Mouse (Mus musculus) MEL (cell line): Measurements from ENCODE around the gene Ccer1. TPM values are rescaled to one million over a fixed set of nuclear protein-coding genes. Genes with fewer than 3 reads are reported as not detected.

ENCODE experiments used
- DNase-seq: peaks from one replicate; pipeline ENCODE4 v3.0.0; 2011; ENCODE audit warnings: low read depth, low spot score
- H3K27ac ChIP-seq: 2 replicates; pipeline ENCODE4 v1.5.1; 2012; ENCODE audit warnings: low read depth, mild to moderate bottlenecking, control low read depth, low read length, moderate library complexity; ENCODE audit not compliant: control insufficient read depth
- H3K27me3 ChIP-seq, 2 experiments: fragments of 150-350 bp in 1 of 2; sonication (generic) in 1 of 2; 2 replicates each; pipeline ENCODE4 v1.6.1; 2012; ENCODE audit warnings: low read length in 2 of 2, mild to moderate bottlenecking in 2 of 2, improper control_type of control experiment in 1 of 2, moderate library complexity in 1 of 2; ENCODE audit not compliant: insufficient read depth in 2 of 2, control insufficient read depth in 1 of 2
- H3K36me3 ChIP-seq, 2 experiments: 2 replicates each; pipeline ENCODE4 v1.6.1; 2012 to 2014; ENCODE audit warnings: low read length in 2 of 2, improper control_type of control experiment in 1 of 2, inconsistent platforms in 1 of 2, mild to moderate bottlenecking in 1 of 2; ENCODE audit not compliant: insufficient read depth in 2 of 2, control insufficient read depth in 1 of 2
- H3K4me1 ChIP-seq, 2 experiments: fragments of 150-350 bp in 1 of 2; sonication (generic) in 1 of 2; 2 replicates each; pipeline ENCODE4 v1.6.1; 2012; ENCODE audit warnings: low read length in 2 of 2, improper control_type of control experiment in 1 of 2, mild to moderate bottlenecking in 1 of 2; ENCODE audit not compliant: insufficient read depth in 2 of 2, control insufficient read depth in 1 of 2
- H3K4me3 ChIP-seq, 2 experiments: fragments of 150-350 bp in 1 of 2; sonication (generic) in 1 of 2; 2 replicates each; pipeline ENCODE4 v1.5.1; 2012; ENCODE audit warnings: low read depth in 2 of 2, low read length in 2 of 2, mild to moderate bottlenecking in 2 of 2, moderate library complexity in 2 of 2, control low read depth in 1 of 2, improper control_type of control experiment in 1 of 2; ENCODE audit not compliant: control insufficient read depth in 1 of 2, insufficient read depth in 1 of 2
- H3K79me2 ChIP-seq: 2 replicates; pipeline ENCODE4 v1.6.1; 2012; ENCODE audit warnings: mild to moderate bottlenecking, low read length, moderate library complexity; ENCODE audit not compliant: control insufficient read depth, poor library complexity, insufficient read depth
- H3K9ac ChIP-seq: 2 replicates; pipeline ENCODE4 v1.6.1; 2012; ENCODE audit warnings: low read depth, mild to moderate bottlenecking, control low read depth, low read length, moderate library complexity; ENCODE audit not compliant: control insufficient read depth, poor library complexity, severe bottlenecking
- H3K9me3 ChIP-seq: fragments of 150-350 bp; sonication (generic); replicated peaks from 2 replicates; pipeline ENCODE4 v1.6.1; 2012; ENCODE audit warnings: mild to moderate bottlenecking, low read length, improper control_type of control experiment, moderate library complexity; ENCODE audit not compliant: insufficient read depth
- CHD1 ChIP-seq: IDR thresholded peaks from 2 replicates; pipeline ENCODE4 v1.6.1; 2012; ENCODE audit warnings: low read depth, mild to moderate bottlenecking, inconsistent platforms, low read length, improper control_type of control experiment
- GATA1 ChIP-seq: IDR thresholded peaks from 2 replicates; pipeline ENCODE4 v1.6.1; 2011; ENCODE audit warnings: low read depth, low read length, improper control_type of control experiment
- MAZ ChIP-seq: IDR thresholded peaks from 2 replicates; pipeline ENCODE4 v1.6.1; 2012; ENCODE audit warnings: low read depth, mild to moderate bottlenecking, inconsistent platforms, low read length, improper control_type of control experiment
- MEF2A ChIP-seq: IDR thresholded peaks from 2 replicates; pipeline ENCODE4 v1.6.1; 2014; ENCODE audit warnings: low read depth, mild to moderate bottlenecking, inconsistent platforms, low read length, improper control_type of control experiment; ENCODE audit not compliant: poor library complexity, insufficient replicate concordance, severe bottlenecking; ENCODE audit errors: extremely low read depth
- TBP ChIP-seq: IDR thresholded peaks from 2 replicates; pipeline ENCODE4 v1.8.0; 2011; ENCODE audit warnings: low read depth, low read length, improper control_type of control experiment
- TCF12 ChIP-seq: IDR thresholded peaks from 2 replicates; pipeline ENCODE4 v1.6.1; 2014; ENCODE audit warnings: low read depth, mild to moderate bottlenecking, inconsistent platforms, low read length, improper control_type of control experiment, moderate library complexity
- USF1 ChIP-seq: IDR thresholded peaks from 2 replicates; pipeline ENCODE4 v1.6.1; 2014; ENCODE audit warnings: low read depth, mild to moderate bottlenecking, inconsistent platforms, low read length, improper control_type of control experiment, moderate library complexity
- ZKSCAN1 ChIP-seq: IDR thresholded peaks from 2 replicates; pipeline ENCODE4 v1.6.1; 2012; ENCODE audit warnings: low read depth, mild to moderate bottlenecking, inconsistent platforms, low read length, improper control_type of control experiment, moderate library complexity
- ZMIZ1 ChIP-seq: IDR thresholded peaks from 2 replicates; pipeline ENCODE4 v1.6.1; 2012; ENCODE audit warnings: low read depth, mild to moderate bottlenecking, inconsistent platforms, low read length, improper control_type of control experiment, moderate library complexity
- ZNF384 ChIP-seq: IDR thresholded peaks from 2 replicates; pipeline ENCODE4 v1.6.1; 2012; ENCODE audit warnings: low read depth, mild to moderate bottlenecking, inconsistent platforms, low read length, improper control_type of control experiment
- polyA plus RNA-seq, 2 experiments: library from polyadenylated mRNA; stranded (reverse) in 1 of 2; unstranded in 1 of 2; fragments of >175 nt in 1 of 2; fragments of >200 nt in 1 of 2; gene quantifications; 2 replicates each; pipeline versions ENCODE4 v1.2.1 to v1.2.4; 2012; ENCODE audit warnings: low replicate concordance in 2 of 2, low read depth in 1 of 2; ENCODE audit not compliant: insufficient read length in 2 of 2, insufficient read depth in 1 of 2, missing spikeins in 1 of 2
- total RNA-seq: library from RNA; depleted of rRNA; stranded (reverse); fragments of 300-350 nt; gene quantifications from 2 replicates; pipeline ENCODE4 v1.2.3, GENCODE M21; 2012

The Ccer1 gene
- total and polyA plus RNA-seq, 3 experiments = not detected

- Histone ChIP-seq H3K27ac (no peak overlapping the region), H3K27me3 (no peaks in the 10 kb centered on the region), H3K36me3 (no peaks in the 10 kb centered on the region), H3K4me1 (no peaks in the 10 kb centered on the region), H3K79me2 (no peaks in the 10 kb centered on the region), H3K9me3 (no peaks in the 10 kb centered on the region), H3K9ac (no peak overlapping the region), H3K4me3 (no peak overlapping the region)
- TF ChIP-seq USF1 (no peak), MAZ (no peak), MEF2A (no peak), TBP (no peak)
- no peak for DNase-seq
These were observed 9.9 kb upstream of the Ccer1 start for GRCm38 (mm10) chr10:97682981-97683380.

- Histone ChIP-seq H3K4me1 (no peaks in the 10 kb centered on the region), H3K36me3 (no peaks in the 10 kb centered on the region), H3K27ac (no peak overlapping the region), H3K27me3 (no peaks in the 10 kb centered on the region), H3K79me2 (no peaks in the 10 kb centered on the region), H3K4me3 (no peak overlapping the region), H3K9ac (no peak overlapping the region), H3K9me3 (no peaks in the 10 kb centered on the region)
- no peak for DNase-seq
- TF ChIP-seq GATA1 = no peak
- no peak for TF ChIP-seq TCF12
- TF ChIP-seq ZKSCAN1 = no peak
- no peak for TF ChIP-seq MAZ
- no peak for TF ChIP-seq ZMIZ1
These were observed 5.7 kb upstream of the Ccer1 start for GRCm38 (mm10) chr10:97687198-97687597.

GRCm38 (mm10) chr10:97689425-97689824, 3.4 kb upstream of the Ccer1 start:
- DNase-seq = no peak
- no peak for TF ChIP-seq CHD1
- TF ChIP-seq ZNF384 = no peak
- no peaks in the 10 kb centered on the region for H3K9me3 ChIP-seq
- no peaks in the 10 kb centered on the region for H3K36me3 ChIP-seq
- H3K27ac ChIP-seq = no peak overlapping the region
- no peaks in the 10 kb centered on the region for H3K79me2 ChIP-seq
- no peak overlapping the region for H3K4me3 ChIP-seq
- no peak overlapping the region for H3K9ac ChIP-seq
- no peaks in the 10 kb centered on the region for H3K4me1 ChIP-seq
- no peaks in the 10 kb centered on the region for H3K27me3 ChIP-seq
